Mouse (Mus musculus) E14TG2a.4 (cell line): ENCODE data around the gene Xbp1.

ENCODE experiments used
- CTCF ChIP-seq: conservative IDR thresholded peaks from 2 replicates; pipeline ENCODE4 v1.5.1; 2014; ENCODE audit warnings: low read length
- NANOG ChIP-seq: IDR thresholded peaks from 2 replicates; pipeline ENCODE4 v1.6.1; 2014; ENCODE audit warnings: borderline replicate concordance, low read length, mixed read lengths
- POU5F1 ChIP-seq: IDR thresholded peaks from 2 replicates; pipeline ENCODE4 v1.6.1; 2014; ENCODE audit warnings: low read length, borderline replicate concordance

GRCm38 (mm10) chr11:5478831-5479230 lies 41.6 kb upstream of the Xbp1 start:
- TF ChIP-seq CTCF (no peak), NANOG (no peak), POU5F1 (no peak)
